Mouse (Mus musculus): ENCODE results near the gene Tmem209. TPM values are rescaled to one million over a fixed set of nuclear protein-coding genes. Genes with fewer than 3 reads are reported as not detected.
A peak's percentile ranks its signal among the peaks of the same experiment; 100 is the strongest.

Tmem209 gene
- 10 to 100 TPM; 16.1 to 16.4 TPM for total RNA-seq (2021)
- long read RNA-seq, experiment 1, transcript Tmem209-204 (15 exons, 3,485 nt) = major isoform, 9 of 15 reads
- long read RNA-seq, experiment 1, partial matches to known transcripts = 1 of 15 reads
- long read RNA-seq, experiment 1, other reads (novel, unspliced or antisense) = 5 of 15 reads
- long read RNA-seq, experiment 2, transcript Tmem209-204 (15 exons, 3,485 nt) = major isoform, 6 of 12 reads
- long read RNA-seq, experiment 2, partial matches to known transcripts = 3 of 12 reads
- long read RNA-seq, experiment 2, other reads (novel, unspliced or antisense) = 2 of 12 reads

DNA sequence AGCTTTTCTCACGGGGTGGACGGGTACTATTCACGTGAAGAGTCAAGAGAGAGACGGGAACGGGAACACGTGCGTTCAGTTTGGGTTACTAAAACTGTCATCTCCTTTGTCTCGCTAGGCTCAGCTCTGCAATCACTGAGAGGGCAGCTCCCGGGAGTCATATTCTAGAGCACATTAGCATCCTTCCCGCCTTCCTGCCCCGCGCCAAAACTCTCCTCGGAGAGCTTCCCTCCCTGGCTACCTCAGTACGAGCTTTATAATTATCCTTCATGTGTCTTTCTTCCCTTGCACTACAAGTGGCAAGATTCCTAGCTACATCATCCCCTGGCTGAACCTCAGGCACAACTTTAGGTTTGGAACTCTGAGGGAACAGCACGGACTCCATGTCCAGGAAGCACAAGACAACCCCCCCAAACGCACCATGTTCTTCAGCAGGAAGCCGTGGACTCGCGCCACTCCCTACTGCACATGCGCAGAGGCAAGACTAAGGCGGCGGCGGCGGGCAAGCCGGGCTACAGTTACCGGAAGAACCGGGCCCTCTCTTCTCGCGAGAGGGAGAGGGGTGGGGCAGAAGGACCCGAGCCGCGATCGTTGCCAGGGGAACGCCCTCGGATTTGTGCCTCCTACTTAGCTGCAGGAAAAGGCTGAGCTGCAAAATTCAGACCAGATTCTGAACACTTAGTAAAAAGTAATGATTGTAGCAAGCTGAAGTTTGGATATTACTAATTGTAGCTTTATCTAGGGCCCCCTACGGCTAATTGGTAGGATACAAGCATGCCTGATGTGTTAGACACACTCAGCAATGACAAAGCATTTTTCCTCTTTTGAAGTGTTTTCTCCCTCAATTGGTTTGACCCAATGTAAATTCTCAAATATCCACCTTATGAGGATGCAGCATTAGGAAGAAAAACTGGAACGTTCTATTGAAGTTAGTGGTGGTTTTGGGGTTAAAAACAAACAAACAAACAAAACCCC, at the start of gene Tmem209, which contains the start of gene Ssmem1:
TSS of gene Tmem209 (minus strand) at position 519 of the 975 bp plus-strand sequence.
TSS of gene Ssmem1 (plus strand) at position 585 of the 975 bp plus-strand sequence.
- intact Hi-C loops (cut with DNase I) = loop anchor here (2.0 kb wide), 1 partner anchor 41 kb away; no protein-coding TSS in a partner anchor

GRCm38 (mm10) chr6:30556080-30556479, 46.5 kb upstream of the Tmem209 start:
- intact Hi-C loops (cut with DNase I) = no loop called here

More for the DNA sequence above, at the start of gene Tmem209, which contains the start of gene Ssmem1:
- peak; percentile 99 for DNase-seq (ENCODE audit: low spot score in 2 of 2)

GRCm38 (mm10) chr6:30554621-30555170, 45.1 kb upstream of the Tmem209 start:
- no peak for DNase-seq (ENCODE audit: low spot score in 2 of 2)
- intact Hi-C loops (cut with DNase I) = loop anchor here (5.0 kb wide), 1 partner anchor 123 kb away; no protein-coding TSS in a partner anchor

More at GRCm38 (mm10) chr6:30556080-30556479, 46.5 kb upstream of the Tmem209 start:
- no peak for DNase-seq (ENCODE audit: low spot score in 2 of 2)

- intact Hi-C loops (cut with DNase I) = loop anchor here (5.0 kb wide), 1 partner anchor 123 kb away; no protein-coding TSS in a partner anchor
- no peak for DNase-seq (ENCODE audit: low spot score in 2 of 2)
These were observed 44.5 kb upstream of the Tmem209 start for GRCm38 (mm10) chr6:30554092-30554491.

DNA sequence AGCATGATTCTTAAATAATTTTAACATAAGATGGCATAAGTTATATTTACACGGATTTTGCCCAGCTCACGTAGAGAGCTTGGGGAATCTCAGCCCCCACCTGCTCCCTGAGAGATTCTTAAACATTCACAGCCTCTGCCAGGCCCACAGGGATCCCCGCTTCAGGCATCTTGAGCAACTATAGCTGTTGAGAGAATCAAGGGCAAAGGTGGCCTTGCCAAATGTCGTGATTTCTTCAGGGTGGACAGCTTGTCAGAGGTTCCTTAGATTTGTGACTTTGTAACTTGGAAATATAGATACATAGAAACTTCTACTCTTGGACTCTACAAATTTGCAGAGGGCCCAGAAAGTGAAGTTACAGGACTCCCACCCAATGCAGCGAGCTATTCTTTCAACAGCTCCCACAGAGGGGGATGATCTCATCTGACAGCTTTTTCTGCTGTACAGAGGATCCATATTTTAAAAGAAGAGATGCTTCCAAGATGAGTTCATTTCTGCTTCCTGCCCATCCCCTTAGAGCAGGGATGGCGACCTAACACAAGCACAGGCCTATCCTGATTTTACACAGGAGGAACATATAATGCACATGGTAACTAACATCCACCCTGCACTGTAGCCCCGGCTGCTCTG, 43.9 kb upstream of the Tmem209 start:
- intact Hi-C loops (cut with DNase I) = loop anchor here (5.0 kb wide), 1 partner anchor 124 kb away; no protein-coding TSS in a partner anchor
- peak in 1 of 2 experiments; percentile 25 for DNase-seq (ENCODE audit: low spot score in 2 of 2)

DNA sequence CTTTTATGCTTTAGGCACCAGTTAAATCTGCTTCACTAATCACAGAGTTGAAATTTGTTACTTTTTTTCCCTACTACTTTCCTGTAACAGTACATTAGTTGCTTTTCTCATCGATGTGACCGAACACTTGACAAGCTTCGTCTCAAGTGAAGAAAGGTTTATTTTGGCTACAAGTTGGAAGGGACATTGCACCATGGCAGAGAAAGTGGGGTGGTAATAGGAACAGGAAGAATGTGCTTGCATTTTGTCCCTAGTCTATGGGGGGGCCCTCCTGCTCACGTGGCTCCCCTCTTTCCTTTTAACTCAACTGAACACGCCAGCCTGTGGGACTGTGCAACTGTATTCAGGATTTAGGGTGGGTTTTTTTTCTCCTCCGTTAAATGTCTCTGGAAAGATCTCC, 43.0 kb upstream of the Tmem209 start:
- intact Hi-C loops (cut with DNase I) = loop anchor here (5.0 kb wide), 1 partner anchor 125 kb away; no protein-coding TSS in a partner anchor
- no peak for DNase-seq (ENCODE audit: low spot score in 2 of 2)

DNA sequence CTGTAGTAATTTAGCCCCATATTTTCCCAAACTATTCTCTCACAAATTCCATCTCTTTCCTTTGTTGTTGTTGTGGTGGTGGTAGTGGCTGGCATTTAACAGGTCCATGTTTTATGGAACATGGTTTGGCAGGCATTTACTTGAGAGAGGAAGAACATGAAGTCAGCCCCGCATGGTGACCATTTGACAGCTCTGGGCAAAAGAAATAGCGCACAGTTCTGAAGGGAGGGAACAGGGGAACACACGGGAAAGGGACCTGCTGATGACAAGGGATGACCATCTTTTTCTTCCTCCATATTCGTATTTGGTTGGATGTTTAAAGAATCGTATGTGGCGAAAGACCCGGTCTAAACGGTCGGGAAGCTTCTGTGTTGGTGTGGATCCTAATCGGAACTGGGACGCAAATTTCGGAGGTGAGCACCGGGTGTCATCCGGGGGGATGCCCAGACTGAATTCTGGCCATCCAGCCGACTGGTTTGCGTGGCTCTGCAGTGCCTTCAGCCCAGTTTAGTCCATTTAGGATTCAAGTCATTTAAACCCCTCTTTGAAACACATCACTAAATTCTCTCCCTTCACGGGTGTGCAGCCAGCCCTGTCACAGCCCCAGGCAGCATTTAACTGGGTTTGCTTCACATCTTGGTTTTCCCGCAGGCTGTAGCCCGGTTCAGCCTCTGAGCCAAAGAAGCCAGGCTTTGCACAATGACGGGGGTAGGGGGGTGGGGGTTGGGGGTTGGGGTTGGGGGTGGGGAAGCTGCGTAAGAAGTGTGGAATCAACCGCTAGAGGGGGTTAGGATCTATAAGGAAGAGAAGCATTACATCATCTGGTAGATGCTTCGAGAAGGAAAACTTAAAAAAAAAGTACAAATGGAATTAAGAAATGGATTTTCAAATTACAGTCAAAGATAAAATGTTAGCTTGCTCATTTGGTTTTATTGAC, 42.3 kb upstream of the Tmem209 start:
- peak in 1 of 2 experiments; percentile 70 for DNase-seq (ENCODE audit: low spot score in 2 of 2)

GRCm38 (mm10) chr6:30551193-30551515, 41.6 kb upstream of the Tmem209 start:
- intact Hi-C loops (cut with DNase I) = loop anchor here (2.0 to 5.0 kb wide), 2 partner anchors 42 to 126 kb away; partner anchors contain the start of genes Ssmem1 and Tmem209
- no peak for DNase-seq (ENCODE audit: low spot score in 2 of 2)

More for the DNA sequence above, 42.3 kb upstream of the Tmem209 start:
- intact Hi-C loops (cut with DNase I) = loop anchor here (2.0 to 5.0 kb wide), 2 partner anchors 43 to 125 kb away; partner anchors contain the start of genes Ssmem1 and Tmem209

DNA sequence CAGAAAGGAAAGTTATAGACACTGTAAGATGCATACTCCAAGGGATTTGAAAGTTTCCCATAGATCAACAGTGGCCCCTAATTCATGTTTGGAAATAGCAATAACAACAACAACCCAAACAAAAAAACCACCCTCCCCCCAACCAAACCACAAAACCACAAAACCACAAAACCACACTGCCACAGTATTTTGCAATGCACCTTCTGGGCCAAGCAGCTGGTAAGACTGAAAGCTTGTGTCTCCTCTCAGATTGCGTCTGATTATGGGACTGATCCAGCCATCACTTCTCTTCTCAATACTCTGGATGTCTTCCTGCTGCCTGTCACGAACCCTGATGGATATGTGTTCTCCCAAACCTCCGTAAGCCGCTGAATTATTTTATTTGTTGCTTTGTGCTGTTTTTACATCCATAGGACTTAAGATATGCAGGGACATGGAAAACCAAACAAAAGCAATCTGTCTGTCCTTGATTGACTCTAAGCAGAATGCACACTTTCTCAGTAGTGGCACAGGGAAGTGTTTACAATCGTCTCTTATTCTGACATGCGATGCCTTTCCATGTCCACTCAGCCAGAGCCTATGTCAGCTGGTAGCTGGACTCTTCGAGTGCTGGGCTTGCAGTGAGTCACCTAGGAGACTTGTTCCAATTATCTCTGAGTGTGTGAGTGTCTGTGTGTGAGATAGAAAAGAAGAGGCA, 41.1 kb upstream of the Tmem209 start:
- intact Hi-C loops (cut with DNase I) = loop anchor here (2.0 to 5.0 kb wide), 2 partner anchors 42 to 127 kb away; partner anchors contain the start of genes Ssmem1 and Tmem209
- no peak for DNase-seq (ENCODE audit: low spot score in 2 of 2)

- intact Hi-C loops (cut with DNase I) = loop anchor here (5.0 kb wide), 1 partner anchor 87 kb away; no protein-coding TSS in a partner anchor
- no peak for DNase-seq (ENCODE audit: low spot score in 2 of 2)
These were observed 39.7 kb upstream of the Tmem209 start for GRCm38 (mm10) chr6:30549231-30549761.

- DNase-seq (ENCODE audit: low spot score in 2 of 2) = no peak
- intact Hi-C loops (cut with DNase I) = loop anchor here (5.0 kb wide), 1 partner anchor 85 kb away; no protein-coding TSS in a partner anchor
These were observed 38.2 kb upstream of the Tmem209 start for GRCm38 (mm10) chr6:30547656-30548306.

GRCm38 (mm10) chr6:30547274-30547645, 37.7 kb upstream of the Tmem209 start:
- intact Hi-C loops (cut with DNase I) = loop anchor here (5.0 kb wide), 1 partner anchor 85 kb away; no protein-coding TSS in a partner anchor
- DNase-seq (ENCODE audit: low spot score in 2 of 2) = peak in 1 of 2 experiments; percentile 60

DNA sequence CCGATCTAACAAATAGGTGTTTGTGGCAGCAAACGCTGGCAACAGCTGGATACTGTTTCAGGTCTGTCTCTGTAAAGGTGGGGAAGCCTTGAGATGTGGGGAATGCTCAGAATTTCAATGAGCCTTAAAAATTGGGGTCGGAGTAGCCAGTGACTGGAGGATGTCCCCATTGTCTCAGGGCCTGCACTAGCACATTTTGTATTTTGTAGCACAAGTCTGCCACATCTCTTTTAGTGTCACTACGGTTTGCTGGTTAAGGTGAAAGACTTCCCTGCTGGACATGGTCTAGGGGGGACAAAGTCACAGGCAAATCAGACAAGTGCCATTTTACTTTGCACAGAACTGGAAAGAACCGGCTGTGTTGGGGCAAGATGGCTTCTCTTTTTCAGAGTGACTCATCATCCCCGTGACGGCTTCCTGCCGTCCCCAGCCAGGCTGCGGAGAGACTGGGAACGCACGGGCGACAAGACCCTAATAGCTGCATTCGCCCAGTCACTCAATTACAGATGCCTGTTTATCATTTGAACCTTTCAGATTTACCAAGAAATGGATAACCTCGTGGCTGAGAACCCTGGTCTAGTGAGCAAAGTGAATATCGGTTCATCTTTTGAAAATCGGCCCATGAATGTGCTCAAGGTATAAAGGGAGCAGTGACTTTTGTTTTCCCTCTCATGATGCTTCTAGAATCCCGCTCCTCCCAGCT, 37.1 kb upstream of the Tmem209 start:
- intact Hi-C loops (cut with DNase I) = loop anchor here (5.0 kb wide), 1 partner anchor 84 kb away; no protein-coding TSS in a partner anchor
- DNase-seq (ENCODE audit: low spot score in 2 of 2) = peak in 1 of 2 experiments; percentile 57

DNA sequence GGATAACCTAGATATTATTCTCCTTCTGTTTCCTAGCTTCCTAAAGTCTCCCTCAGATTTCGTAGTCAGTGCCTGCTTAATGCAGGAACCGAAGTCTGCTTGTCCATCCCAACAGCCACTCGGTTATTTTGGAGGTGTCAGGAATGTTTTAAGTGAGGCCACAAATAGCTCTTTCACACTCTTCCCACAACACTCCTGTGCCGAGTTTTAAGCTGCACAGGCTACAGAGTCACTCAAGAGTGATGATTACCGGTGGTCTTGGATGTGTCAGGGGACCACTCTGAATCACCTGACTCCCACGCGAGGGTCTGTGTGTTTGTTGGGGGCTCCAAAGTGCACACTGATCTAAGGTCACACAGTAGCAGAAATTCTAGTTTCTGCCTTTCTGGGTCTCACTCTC, 36.1 kb upstream of the Tmem209 start:
- intact Hi-C loops (cut with DNase I) = loop anchor here (5.0 kb wide), 1 partner anchor 83 kb away; no protein-coding TSS in a partner anchor

DNA sequence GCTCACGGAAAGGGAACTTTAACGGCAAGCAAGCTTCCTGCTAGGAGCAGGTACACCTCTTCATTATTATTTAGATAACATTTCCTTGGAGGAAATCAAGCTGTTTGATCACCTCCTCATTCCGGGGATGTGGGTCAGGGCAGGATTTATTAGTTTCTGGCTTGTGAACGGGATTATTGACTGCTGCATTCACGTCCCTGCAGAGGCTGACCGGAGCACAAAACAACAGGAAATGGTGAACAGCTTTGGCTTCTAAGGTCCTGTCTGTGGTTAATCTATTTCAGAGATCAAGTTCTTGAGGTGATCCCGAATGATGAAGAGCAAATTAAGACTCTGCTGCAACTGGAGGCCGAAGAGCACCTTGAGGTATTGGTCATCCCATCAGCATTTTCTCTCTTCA, 34.3 kb upstream of the Tmem209 start:
- intact Hi-C loops (cut with DNase I) = no loop called here
- no peak for DNase-seq (ENCODE audit: low spot score in 2 of 2)

More for the DNA sequence above, 36.1 kb upstream of the Tmem209 start:
- DNase-seq (ENCODE audit: low spot score in 2 of 2) = peak in 1 of 2 experiments; percentile 64

Measured in left cerebral cortex, postnatal 14 days (tissue).